Mouse (Mus musculus) heart, adult 11 months (tissue): Measurements from ENCODE around the gene Il17a.
"Not testable (repeated sequence)": the region's sequence is repeated elsewhere in the genome, so short reads cannot be mapped to it uniquely, and the experiment has no call there.

Experiments used
- DNase-seq: peaks from one replicate; pipeline ENCODE4 v3.0.0; 2022

The Il17a gene

DNA sequence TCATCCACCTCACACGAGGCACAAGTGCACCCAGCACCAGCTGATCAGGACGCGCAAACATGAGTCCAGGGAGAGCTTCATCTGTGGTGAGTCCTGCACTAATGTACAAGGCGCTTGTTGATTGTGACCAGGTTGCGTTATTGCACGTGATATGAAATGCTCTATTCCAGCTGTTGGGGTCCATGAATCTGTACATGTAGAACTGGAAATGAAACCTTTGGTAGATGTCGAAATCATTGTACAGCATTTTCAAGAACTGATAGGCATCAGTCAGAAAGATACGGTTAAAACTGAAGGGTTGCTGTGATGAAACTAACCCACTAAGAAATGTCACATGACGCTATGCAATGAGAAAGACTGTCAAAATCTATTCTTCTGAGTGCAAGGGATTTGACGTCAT lies at the start of gene Il17a:
Gene Il17a (plus strand): TSS at position 3 of the 400 bp plus-strand sequence.
- DNase-seq, result no peak

DNA sequence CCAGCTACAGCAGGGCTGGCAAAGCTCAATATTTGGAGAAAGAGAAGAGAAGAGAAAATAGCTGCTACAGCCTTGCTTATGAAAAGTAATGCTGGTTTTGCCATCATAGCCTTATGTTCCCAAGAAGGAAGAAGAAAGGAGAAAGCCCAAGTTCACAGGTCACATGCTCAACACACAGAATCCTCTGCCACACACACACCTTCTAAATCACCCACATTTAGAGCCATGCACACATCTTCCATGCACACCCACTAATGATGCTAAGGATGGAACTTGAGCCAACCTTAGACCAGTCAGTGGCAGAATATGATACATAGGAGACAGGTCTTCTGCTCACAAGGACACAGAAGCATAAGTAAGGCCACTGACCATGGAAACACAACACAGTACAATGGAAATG lies 47.9 kb upstream of the Il17a start:
- no peak for DNase-seq

DNA sequence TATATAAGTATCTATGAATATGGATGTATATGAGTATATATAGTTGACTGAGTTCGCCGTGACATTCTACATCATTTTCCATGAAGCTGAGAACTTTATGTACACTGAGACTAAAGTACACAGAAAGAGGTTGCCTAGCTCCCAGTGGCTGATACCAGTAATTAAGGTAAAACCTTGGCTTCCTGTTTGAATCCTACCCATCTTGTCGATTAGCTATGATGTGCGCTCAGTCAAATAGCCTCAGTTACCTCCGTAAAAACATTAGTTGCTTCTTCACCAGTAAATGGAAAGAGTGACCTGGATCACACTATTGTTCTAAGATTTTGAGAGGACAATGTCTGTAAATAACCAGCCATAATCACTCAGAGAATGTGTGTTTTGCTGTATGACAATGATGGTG lies 47.3 kb upstream of the Il17a start:
- no peak for DNase-seq

DNA sequence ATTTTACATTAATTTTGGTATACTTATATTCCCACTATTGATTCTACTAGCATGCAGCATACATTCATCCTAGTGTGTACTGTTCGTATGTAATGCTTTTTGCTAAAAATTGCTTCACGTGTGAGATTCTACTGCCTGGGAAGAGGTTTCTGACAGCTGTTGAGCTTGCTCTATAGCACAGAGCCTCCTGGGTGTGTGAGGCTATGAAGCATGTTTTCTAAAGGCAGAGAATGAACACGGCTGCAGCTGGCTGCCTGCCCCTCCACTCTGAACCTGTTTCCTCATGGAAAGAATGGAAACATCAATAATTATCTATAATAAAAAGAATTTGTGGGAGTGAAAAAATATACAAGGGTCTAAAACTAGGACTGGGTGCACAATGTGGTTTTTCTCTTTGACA lies 46.9 kb upstream of the Il17a start:
- no peak for DNase-seq

DNA sequence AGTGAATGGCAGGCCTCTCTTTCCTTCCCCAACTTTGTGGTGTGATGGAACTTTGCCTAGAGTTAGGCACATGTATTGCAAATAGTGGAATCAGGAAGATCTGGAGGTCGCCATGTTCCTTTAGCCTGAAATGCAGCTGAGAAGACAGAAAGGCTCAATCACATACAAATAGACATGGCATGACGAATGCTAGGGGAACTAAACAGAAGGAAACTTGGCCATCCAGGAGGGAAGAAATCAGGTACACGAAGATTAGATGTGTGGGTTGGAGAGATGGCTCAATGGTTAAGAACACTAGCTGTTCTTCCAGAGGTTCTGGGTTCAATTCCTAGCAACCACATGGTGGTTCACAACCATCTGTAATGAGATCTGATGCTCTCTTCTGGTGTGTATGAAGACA lies 46.3 kb upstream of the Il17a start:
- DNase-seq, result peak; percentile 76

DNA sequence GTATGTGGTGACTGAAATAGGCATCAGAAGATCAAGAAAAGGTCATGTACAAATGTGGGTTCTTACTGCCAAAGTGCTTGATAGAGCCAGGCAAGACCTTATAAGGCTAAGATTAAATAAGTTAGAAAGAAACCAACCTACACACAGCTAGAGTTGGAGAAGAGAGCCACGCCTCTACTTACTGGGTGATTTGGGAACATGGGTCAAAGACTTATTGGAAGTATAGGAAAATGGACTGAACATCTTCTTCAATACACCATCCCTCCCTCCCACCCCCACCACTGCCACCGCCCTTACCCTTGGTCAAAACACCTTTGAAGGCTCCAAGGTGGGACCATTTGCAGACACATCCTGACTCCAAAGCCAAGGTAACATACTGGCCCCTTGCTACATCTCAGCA lies 45.3 kb upstream of the Il17a start:
- DNase-seq, result no peak

DNA sequence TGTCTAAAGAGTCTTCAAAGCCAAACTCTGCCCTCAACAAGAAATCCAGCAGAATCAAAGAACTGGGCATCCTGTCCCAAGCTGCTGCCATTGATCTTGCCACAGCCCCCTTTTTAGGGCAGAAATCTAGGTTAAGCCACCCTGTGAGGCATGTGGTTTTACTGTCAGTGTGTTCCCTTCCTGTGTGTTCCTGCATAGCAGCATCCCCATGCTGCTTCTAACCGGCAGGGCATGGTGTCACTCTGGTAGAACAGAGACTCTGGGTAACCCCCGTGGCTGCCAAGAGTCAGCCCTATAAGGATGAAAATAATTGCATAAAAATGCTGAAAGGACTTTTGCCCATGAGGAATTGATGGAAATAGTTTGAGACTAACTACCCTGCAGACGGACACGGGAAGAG lies 44.8 kb upstream of the Il17a start:
- DNase-seq, result peak; percentile 58

DNA sequence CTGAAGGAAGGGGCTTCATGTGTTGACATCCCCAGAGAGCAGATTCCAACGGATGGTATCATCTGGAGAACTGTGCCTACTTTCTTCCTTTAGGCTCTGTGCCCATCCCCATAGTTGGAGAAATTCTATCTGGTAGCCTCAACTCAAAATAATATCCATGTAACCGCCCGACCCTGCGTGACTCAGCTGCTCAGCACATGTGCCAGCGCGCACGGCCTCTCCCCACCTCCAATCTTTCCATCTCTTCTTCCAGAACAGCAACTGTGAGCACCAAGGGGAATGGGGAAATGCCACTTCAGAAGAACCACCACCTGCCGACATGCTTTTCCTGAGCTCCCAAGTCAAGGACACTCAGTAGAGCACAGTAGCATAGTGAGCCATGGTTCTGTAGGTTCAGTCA lies 39.4 kb upstream of the Il17a start:
- DNase-seq, result no peak

DNA sequence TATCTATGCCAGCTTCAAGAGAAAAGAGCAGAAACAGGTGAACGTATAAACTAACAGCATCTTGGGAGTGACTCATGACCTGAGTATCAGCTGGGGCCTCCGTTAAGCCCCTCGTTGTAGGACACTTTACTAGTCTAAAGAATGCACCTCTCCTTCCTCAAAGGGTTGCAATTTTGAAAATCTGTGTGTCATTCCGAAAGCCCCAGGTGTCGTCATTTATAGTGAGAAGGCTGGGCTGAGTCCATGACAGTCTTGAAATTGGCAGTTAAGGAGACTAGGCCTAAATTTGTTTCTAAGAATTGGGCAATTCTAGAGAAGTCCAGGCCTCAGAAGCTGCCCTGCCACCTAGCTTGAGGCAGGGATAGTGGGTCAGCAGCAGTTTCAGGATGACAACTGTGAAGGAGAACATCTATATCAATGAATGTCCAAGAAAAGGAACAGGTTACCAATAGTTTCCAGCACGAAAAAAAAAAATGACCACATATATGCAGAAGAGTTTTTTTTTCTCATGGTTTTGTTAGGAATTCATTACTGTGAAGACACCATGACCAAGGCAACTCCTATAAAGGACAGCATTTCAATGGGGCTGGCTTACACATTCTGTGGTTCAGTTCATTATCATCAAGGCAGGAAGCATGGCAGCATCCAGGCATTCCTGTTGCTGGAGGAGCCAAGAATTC lies 36.9 kb upstream of the Il17a start:
- peak; percentile 42 for DNase-seq

DNA sequence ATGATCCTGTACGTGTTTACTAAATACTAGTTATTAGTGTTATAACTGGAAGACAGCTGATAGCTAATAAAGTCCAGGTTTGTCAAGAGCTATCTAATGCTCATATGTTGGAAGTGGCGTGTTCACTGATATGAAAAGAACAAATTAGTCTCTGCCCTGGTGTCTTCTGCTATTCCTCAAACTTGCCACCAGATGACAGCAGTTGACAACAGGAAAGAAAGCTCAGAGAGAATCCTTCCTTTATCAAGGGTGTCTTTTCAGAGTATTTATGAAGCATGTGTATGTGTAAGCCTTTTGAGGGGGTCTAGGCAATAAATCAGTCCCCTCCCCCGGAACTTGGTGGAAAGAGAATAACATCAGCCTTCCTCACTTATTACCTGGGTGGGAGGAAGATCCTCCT lies 30.7 kb upstream of the Il17a start:
- DNase-seq, result no peak

DNA sequence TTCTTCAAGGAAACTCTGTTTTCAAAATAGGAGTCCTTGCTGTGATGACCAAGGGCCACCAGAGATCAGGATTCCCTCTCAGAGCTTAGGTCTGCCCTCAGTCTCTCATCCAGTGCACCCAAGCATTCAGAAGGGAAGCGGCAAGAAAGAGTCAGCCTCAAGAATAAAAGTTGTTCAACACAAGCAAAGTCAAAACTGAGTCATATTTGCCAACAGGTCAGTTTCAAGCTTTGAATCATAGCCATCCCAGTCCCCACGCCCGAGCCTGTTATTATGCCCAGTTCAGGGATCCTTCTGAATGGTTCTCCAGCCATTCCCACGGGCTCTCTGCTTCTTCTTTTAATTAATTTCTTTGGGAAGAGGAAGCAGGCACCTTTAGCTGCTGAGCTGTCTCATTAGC lies 5.9 kb downstream of the Il17a start:
- no peak for DNase-seq

DNA sequence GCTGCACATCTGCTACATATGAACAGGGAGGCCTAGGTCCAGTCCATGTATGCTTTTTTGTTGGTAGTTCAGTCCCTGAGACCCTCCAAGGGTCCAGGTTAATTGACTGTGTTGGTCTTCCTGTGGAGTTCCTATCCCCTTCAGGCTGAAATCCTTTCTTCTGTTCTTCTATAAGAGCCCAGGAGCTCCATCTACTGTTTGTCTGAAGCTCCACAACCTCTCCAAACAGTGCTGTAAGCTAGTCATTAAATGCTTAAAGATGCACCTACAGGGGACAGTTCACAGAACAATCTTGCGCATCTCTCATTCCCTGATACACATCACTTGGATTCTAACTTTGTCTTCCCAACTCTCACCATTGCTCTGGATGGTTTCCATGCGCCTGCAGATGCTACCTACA lies 7.8 kb downstream of the Il17a start:
- no peak for DNase-seq

DNA sequence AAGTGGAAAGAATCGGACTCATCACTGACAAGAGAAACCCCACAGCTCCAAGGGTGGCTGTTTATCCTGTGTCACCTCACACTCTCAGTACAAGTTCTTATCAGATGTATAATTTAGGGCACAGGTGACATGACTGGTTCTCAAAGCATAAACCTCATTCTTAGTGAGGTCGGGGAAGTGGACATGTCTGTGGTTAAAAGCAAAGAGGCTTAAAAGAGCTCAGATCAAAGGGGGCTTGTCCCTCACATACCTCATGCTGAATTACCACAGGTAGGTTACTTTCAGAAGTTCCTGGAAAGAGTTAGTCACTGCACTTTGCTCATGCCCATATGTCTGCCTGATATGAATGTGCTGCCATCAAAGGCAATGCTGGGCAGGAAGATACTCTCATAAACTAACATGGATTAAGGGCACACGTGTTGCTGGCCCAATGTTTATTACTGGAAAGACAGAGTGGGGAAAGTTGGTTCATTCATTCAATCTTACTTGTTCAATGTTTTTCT lies 9.8 kb downstream of the Il17a start:
- DNase-seq, result no peak

DNA sequence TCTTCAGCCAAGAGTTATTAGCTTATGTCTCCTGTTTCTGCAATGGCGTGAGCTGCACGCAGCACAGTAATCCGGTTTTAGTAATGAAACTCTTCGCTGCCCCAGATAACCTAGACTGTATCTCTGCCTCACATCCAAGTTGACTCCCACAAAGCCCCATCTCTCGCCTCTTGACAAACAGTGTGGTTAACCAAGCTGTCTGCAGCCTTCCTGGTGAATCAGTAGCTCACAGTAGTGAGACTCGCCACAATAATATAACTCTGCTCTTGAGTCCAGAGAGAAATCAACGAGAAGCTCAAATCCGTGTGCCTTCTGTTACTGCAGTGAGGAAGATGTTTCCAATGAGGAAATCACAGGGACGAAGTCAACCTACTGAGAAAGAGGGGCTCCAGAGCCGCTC lies 23.7 kb downstream of the Il17a start:
- DNase-seq, result no peak

DNA sequence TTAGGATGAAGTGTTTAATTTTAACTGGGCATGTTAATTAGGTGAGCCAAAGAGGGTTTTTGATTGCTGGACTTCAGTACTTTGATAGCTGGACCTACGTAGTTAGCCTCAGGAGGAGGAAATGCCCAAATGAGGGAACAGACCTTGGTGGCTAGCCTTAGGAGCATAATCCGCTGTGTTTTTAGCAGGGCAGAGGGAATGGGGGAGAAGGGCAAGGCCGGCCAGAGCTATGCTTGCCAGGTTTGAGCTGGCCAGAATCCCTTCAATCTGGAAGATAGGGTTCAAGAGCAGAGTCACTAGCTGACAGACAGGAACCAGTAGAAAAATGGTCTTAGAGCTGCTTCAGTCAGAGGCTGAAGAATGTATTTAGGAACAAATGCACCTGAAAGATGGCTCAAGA lies 26.9 kb downstream of the Il17a start:
- no peak for DNase-seq

DNA sequence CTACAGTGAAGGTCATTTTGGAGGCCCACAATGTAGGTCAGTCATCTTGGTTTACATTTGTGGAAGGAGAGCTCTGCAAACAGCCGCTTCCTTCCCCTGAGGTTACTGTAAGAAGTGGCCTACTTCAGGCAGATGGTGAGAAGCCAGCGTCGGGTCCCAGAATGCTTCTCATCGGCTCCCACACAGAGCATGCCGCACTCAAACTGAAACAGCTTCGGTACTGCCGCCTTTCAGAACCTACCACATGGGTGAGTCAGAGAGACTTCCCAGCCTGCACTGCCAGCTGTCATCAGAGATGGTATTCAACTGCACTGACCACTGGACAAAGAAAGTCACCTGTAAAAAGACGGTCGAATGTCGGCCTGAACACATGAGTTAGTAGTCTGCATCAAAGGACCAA lies 29.1 kb downstream of the Il17a start:
- no peak for DNase-seq

DNA sequence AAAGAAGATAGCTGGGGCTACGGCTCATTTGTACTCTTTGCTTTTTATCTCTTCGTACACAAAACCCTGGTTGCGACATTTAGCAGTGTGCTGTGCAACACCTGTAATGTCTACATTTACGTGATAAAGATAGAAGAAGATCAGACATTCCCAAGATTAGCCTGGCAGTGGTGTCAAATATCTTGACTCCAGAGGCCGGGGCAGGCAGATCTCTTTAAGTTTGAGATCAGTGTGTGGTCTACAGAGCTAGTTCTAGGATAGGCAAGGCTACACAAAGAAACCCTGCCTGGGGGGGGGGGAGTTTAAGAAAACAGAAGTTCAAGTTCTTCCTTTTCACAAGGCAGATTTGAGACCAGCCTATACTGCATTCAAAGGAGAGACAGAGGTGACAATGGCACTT lies 29.6 kb downstream of the Il17a start:
- DNase-seq, result no peak

DNA sequence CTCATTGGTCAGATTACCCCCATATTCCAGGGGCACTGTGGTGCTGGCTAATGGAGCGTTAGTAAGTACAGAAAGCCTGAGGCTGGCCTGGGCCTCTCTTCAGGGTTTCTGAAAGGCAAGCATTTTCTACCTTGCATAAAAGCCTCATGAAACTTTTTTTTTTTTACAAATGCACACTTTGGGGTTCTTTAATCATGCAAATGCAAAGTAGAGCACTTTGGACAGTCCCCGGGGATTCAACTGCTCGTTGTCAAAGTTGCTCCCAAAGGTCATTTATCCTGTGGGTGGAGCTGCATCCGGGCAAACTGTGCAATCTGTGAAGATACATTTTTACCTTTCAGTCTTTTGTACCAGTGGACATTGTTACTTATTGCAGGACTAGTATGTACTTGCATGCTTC lies 30.7 kb downstream of the Il17a start:
- DNase-seq, result no peak

DNA sequence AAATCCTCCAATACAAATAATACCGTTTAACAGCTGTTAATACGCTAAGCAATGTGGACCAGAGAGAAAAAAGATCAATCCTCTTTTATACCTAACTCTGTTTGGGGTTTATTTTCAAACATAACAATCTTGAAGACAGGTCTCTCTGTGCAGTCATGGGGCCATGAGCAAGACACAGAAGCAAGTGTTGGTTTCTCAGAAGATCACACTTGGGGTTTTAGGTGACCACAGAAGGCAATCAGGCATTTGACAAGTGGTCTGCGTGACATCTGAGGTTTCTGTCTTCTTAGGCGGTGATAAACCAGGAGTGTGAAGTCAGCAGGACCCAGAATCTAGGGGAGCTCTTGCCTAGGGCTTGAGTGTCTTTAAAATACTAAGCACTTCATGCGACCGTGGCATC lies 35.8 kb downstream of the Il17a start:
- DNase-seq, result no peak

DNA sequence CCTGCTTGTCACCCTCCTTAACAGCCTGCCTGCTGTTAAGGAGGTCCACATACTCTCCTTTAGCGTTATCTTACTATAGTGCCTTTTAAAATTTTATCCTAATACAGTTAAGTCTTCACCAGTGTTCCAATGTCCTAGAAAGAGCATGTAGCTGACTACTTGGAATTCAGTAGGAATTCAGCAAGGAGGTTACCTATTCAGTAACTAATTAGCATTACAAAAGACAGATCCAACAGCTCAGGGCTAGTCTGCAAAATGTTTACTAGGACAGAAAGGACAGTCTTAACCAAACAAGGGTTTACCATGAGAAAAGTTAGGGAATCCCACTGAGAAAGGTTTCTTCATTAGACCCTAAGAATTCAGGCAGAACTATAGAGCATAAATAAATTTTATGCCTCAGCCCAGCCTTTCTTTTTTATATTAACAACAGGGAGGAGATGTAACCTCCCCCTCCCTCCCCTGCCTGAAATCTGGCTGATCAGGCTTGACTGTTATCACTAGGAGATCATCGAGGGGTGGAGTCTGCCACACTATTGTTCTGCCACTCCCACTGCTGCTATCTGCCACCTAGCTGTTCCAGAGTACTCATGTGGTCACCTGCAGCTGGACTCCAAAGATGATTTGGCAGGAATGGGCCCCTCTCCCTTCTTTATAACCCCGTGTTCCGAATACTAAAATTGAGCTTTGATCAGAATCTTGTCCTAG lies 43.5 kb downstream of the Il17a start:
- not testable (repeated sequence) for DNase-seq

DNA sequence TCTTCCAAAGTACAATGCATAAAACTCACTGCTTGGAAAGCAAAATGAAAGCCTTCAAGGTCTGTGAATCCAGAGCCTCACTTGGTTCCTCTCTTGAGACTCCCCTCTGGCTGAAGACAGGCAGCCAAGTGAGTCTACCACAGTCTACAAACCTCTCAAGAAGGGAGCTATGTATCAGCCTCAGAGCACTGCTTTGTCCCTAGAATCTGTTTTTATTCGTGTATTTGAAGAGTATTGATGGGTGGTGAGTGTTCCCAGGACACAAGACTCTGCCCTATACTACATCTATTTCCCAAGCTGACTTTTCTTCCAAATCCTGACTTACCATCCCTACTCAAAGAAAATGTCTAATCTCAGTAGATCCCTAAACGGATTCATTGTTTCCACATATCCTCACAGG lies 47.7 kb downstream of the Il17a start:
- peak; percentile 52 for DNase-seq
